Mouse (Mus musculus) c-Kit-positive CD71-positive TER-119-positive erythroid progenitor cells, embryonic 14.5 days (primary cell): ENCODE results near the gene Rasgrf1.

Experiments used
- DNase-seq: peaks from one replicate; pipeline ENCODE4 v3.0.0-alpha.2; 2013; ENCODE audit warnings: low spot score

Gene Rasgrf1

DNA sequence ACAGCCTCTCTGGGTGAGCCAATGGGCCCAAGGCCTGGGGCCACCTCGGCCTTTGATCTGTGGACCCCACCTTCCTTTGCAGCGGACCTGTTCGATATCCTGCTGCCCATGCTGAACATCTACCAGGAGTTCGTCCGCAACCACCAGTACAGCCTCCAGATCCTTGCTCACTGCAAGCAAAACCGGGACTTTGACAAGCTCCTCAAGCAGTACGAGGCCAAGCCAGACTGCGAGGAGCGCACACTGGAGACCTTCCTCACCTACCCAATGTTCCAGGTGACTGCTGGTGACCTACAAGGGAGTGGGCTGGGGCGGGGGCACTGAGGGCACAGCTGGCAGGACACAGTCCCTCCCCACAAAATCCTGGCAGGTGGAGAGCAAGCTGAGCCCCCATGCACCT lies 60.6 kb downstream of the Rasgrf1 start:
- DNase-seq = no peak

DNA sequence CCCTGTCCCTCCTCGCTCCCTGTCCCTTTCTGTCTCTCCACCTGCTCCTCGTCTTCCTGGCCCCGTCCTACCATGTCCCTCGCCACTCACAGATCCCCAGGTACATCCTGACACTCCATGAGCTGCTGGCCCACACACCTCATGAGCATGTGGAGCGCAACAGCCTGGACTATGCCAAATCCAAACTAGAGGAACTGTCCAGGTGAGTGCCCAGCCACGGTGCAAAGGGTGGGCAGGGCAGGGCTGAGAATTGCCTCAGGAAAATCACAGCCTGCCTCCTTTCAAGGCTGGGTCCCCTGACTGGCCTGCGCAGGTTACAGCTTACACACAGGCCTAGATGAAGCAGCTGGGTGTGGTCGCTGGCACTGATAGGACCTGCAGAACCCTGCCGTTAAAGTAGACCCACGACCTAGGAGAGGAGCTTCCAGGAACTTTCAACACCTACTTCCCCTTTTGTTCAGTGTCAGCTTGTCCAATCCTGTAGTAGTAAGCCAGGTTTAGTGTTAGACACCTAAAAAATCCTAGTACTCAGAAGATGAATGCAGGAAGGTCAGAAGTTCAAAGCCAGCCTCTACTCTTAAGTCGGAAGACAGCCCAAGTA lies 61.3 kb downstream of the Rasgrf1 start:
- DNase-seq = no peak

DNA sequence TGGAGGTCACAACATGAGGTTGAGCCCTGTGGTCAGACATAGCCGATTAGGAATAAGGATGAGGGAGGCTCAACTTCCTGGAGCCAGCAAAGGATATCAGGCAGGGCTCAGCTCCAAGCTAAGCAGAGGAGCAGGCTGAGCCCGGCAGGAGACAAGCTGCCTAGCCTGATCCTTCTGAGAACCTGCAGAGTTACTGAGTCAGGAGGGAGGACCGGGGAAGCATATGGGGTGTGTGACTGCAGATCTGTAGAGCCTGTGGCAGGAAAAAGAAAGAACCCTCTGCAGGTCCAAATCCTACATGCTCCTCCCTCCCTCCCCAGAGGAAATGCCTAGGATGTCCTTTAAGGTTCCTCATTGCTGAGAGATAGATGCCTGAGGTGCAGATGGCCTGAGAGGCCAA lies 62.6 kb downstream of the Rasgrf1 start:
- no peak for DNase-seq

DNA sequence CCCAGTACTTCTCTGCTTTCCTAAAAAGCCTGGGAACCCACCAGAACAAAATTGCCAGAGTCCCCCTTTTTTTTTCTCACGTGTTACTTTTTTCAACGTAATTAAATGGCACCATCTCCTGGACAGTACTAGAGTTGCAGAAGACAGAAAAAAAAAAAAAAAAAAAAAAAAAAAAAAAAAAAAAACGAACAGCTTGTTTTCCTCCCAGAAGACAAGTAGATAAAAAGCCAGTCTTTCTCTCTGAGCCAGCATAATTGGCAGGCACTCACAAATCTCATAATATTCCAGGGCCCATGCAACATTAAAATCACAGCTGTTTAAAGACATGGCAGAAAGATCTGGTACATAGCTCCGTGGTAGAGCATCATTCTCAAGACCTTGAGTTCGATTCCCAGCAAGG lies 64.1 kb downstream of the Rasgrf1 start:
- no peak for DNase-seq

DNA sequence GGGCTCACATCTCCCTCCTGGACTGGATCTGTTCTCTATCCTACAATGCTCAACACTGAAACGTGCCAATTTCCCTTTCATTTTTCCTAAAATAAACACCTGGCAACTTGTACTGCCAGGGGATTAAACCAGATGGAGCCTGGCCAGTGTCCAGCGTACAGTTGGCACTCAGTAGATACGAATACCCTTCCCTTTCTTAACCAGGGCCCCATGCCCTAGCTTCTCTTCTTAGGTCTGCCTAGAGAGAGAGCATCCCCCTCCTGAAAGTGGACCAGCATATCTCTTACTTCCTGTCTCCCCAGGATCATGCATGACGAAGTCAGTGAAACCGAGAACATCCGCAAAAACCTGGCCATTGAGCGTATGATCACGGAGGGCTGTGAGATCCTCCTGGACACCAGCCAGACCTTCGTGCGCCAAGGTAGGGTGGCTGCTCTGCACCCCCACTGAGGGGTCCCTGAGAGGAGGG lies 64.8 kb downstream of the Rasgrf1 start:
- no peak for DNase-seq

DNA sequence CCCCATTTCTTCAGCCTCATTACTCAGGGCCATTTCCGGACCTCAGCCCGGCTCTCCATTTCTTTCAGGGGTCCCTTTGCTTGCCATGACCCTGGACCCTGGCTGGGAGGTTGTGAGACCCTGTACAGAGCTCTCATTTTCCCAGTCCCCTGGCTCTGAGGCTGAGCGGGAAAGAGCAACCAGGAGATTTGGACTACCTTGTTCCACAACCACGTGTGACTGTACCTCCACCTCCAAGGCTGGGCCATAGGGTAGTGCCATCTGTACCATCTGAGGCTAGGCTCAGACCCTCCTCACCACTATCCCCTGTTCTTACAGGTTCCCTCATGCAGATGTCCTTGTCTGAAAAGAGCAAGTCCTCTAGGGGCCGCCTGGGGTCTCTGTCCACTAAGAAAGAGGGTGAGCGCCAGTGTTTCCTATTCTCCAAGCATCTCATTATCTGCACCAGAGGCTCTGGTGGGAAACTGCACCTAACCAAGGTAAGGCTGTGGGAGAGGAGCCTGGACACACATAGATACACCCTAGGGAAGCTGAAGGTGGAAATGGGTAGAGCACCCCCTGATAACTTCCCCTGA lies 66.7 kb downstream of the Rasgrf1 start:
- no peak for DNase-seq

DNA sequence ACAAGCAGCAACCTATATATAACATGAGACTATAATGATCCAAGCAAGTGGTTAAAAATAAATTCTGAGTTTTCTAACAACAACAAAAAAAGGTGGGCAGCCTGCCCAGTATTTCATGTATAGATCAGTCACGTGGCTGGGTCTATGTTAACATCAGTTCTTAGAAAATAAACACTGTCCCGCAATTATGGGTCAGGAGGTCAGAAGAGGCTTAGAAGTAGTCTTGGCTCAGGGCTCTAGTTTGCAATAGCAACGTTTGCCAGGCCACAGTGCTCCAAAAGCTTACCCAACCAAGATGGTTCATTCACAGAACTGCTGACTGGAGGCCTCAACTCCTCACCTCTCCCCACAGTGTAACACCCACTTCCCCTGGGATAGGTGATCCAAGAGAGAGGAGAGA lies 69.5 kb downstream of the Rasgrf1 start:
- no peak for DNase-seq

DNA sequence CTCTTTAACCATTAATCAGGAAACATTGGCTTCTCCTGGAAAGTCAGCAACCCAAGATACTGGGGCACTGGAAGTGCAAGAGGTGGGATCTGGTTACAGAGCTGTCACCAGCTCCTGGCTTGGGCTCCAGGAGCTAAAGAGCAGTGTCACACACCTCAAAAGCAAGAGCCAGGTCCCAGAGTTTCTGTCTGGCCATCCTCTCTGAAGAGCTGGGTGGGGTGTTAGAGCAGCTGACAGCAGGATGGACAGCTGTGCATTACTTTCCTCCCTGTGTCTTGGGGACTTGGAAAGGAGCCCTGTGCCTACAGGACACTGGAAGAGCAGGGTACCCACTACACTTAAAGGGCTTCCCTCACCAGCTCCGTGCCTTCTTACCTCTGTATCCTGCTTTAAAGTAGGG lies 72.5 kb downstream of the Rasgrf1 start:
- DNase-seq = no peak

DNA sequence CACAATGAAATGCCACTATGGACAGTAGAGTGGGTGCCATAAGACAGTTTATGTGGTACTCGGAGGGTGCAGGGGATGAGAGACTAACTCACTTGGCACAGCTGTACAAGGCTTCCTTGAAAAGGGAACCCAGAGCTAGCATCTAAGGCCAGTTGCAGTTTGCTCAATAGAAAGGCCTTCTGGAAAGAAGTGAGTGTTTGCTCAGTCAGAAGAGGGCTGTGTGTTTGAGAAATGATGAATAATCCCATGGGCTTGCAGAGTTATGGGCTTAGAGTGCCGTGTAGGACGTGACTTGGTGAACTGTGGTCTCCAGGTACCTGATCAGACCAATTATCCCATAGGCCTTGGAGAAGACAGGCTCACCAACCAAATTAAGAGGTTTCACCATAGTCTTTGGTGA lies 78.3 kb downstream of the Rasgrf1 start:
- DNase-seq = no peak

DNA sequence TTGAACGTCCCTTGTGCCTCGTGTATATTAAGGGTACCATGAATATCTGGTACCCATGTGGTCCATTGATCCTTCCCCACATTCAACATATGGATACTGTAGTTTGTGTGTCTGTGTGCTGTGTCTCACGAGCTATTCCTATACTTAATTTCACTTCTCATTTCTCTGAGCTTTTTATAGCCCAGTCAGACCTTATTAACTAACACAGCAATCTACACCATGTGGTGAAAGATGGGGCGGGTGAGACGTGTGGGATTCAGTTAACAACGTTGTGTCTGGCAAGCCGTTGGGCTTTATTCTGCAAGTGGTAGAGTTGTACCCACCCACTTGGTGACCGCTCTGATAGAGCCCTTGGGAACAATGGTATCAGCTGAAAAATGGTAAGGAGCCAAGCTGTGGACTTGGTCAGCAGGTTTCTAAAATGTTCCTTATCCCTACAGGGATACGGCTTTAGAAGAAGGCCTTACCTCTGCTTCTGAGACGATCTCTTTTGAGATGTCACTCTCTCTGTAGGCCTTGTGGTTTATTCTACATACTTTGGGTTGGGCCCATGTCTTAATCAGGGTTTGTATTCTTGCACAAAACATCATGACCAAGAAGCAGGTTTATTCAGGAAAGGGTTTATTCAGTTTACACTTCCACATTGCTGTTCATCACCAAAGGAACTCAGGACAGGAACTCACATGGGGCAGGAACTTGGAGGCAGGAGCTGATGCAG lies 79.3 kb downstream of the Rasgrf1 start:
- no peak for DNase-seq

DNA sequence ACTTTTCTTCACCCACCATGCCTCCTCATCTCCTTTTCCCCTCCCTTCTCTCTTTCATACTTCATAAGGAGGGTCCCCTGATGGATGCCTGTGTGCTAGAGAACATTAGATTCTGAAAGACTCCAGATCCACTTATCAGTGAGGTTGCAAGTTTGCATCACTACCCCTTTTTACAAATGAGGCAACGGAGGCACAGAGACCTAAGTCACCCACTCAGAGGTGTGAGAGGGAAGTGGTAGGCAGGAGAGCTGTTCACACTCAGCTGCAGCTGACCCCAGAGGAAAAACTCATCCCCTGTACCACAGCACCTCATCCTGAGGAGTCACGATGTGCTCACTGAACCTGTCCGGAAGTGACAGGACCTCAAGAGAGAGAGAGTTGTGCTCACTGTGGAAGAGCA lies 96.7 kb downstream of the Rasgrf1 start:
- no peak for DNase-seq

DNA sequence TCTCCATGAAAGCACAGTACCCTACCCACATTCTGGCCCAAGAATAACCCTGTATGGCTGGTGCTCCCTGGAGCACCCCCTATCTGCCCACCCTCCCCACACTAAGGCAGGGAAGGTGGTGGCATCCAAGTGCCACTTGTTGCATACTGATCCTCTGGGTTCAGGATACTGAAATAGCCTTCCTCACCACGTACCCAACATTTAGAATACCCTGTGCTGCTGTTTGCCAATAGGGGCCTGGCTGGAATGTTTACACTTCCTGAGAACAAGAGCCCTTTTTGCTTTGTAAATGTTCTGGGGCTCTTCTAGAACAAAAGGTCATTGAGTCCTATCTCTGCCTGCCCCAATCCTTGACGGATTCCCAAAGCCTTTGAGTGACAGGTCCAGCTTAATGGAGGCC lies 97.4 kb downstream of the Rasgrf1 start:
- DNase-seq = no peak

DNA sequence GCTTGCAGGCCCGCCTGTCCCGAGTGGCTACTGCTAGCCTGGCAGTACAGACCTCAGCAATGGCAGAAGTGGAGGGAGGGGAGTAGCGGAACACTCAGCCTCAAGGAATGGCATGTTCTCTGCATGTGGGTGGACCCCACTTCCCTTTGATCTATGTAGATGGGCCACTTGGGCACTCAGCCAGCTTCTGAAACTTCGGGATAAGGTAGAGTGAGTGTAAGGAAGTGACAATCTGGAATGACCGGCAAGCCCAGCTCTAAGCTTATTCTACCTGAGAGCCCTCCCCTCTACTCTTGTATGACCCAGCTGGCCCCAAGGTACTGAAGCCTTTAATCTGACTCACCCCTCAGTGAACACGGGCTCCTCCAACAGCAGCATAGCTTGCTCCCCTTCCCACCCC lies 98.4 kb downstream of the Rasgrf1 start:
- no peak for DNase-seq

DNA sequence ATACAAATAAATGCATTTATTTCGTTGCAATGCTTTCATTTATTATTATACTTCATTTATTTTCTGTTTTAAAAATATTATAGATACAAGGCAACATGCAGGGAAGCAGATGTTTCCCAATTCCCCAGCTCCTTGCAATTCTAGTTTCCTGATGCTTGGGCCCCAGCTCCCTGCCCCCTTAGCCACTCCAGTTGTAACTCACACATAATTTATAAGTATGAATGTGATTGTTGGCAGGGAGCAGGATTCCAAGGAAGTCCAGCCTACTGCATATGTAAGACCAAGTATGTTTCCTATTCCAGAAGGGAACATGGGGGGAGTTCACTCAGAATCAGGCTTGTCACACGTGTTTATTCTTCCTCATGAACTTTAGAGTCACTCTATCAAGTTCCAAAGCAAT lies 102.1 kb downstream of the Rasgrf1 start:
- no peak for DNase-seq

DNA sequence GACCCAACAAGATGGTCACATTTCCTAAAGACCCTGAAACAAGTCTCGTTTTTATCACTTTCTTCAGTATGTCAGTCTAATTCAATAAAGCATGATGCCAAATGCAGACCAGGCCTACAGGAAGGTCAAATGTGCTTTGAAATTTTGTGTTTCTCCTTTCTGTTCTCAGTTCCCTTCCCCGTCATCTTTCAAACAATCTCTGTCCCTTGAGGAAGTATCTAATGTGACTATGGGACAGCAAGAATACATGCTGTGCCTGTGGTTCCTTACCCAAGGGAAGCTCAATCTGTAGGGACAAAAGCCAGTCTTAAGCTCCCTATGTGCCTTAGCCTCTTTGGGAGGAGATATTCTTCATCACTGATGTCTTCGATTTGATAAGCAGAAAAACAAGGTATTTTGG lies 104.9 kb downstream of the Rasgrf1 start:
- DNase-seq = no peak

DNA sequence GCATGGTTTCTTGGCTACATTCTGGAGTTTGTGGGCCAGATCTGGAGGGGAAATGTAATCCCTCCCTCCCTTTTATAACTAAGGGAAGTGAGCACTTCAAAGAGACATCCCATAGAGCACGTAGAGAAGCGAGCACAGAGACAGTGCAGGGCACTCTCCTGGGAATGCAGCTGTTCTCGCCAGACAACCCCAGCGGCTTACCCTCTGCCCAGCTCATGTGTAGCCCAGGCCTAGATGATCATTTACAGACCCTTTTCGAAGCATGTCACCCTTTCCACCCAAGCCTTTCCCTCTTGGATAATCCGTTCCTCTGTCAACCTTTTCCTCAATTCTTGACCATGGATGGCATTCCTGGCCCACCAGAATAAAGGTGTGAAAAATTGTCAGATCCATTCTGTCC lies 106.5 kb downstream of the Rasgrf1 start:
- DNase-seq = no peak

DNA sequence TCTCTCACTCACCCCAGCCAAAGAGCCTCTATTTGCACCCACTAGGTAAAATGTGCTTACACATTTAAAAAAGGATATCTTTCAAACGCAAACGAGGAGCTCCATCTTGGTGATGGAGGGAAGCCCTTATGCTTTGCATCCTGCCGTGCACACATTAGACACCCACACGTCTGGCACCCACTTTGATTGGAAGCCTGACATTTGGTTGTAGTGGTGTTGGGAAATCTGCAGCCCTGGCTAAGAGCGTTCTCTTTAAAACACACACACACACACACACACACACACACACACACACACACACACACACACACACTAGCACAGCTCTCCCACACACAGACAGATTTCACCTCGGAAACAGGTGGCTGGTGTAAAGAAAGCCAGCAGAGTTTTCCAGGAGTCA lies 111.2 kb downstream of the Rasgrf1 start:
- DNase-seq = no peak

DNA sequence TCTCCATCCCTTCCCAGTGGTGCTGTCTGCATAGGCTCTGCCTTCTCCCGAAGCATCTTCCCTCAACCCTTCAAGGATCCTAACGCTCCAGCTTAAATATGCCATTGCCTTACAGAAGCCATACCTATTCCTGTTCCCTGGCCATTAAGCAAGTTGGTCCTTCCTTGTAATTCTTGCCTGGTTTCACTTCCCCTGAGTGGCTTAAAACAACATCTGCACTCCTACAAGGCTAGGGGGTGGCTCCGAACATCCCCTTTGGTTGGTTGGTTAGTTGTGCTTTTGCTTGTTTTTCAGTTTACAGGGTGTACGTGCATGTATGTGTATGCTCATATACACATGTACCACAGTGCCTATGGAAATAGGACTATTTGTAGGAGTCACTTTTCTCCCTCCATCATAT lies 111.7 kb downstream of the Rasgrf1 start:
- DNase-seq = no peak

DNA sequence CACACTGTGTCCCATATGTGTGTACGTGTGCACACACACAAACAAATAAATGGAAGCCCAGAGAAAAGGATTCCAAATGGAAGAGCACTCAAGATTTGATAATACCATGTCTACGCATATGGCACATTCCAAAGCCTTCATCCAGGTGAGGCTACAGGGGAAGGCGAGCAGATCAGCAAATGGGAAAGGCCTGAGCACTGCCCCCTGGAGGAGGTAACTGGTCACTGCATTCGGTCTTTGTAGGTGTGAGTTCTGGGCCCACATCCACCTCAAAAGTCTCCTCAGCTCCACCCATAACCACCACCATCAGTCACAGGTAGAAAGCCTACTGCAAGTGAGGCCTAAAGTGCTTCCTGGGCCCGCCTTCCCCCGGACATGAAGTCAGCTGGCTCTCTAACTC lies 118.0 kb downstream of the Rasgrf1 start:
- no peak for DNase-seq

DNA sequence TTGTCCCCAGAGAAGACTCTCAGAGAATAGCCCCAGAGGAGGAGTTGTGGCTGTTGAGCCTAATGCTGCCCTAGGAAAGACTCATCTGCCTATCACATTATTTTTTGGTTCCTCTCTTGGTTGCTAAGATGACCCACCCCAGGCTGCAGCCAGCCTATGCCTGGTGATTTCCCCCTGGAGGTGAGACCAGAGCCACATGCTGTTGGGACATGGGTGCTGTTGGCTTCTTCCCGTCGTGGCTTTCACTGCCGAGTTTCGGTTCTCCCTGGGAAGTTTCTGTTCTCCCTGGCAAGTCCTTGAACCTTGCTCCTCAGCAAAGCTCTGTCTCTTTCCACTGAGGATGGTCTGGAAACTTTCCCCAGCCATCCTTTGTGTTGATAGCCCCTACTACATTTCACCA lies 124.2 kb downstream of the Rasgrf1 start:
- DNase-seq = no peak

DNA sequence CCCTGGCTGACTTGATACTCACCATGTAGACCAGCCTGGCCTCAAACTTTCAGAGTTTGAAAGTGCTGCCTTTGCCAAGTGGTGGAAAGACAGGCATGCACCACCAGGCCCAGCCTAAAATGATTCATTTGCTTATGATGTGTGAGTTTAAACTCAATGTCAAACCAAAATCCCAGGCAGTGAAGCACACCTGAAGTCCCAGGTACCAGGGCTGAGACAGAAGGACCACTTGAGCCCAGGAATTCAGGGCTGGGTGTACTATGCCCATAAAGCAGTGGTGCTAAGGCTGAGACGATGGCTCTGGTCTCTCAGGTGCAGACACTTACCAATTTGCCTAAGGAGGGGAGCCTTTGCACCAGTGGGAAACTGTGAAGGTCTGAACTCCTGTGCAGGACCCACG lies 125.5 kb downstream of the Rasgrf1 start:
- no peak for DNase-seq

DNA sequence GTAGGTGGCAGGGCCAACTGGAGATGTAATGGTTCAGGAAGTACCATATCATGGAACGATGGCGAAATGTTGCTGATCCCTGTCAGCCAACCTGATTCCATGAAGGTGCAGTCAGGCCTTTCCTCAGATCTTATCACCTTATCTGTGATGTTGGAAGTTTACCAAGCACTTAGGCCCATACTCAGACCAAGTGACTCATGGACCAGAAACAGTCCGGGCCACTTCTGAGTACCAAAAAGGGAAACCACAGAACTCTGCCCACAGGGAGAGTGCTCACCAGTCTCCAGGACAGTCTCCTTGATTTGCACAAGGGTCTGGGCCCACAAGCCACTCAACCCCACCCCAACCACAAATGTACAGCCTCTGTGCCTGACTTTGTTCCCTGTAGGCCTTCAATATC lies 126.1 kb downstream of the Rasgrf1 start:
- DNase-seq = no peak

DNA sequence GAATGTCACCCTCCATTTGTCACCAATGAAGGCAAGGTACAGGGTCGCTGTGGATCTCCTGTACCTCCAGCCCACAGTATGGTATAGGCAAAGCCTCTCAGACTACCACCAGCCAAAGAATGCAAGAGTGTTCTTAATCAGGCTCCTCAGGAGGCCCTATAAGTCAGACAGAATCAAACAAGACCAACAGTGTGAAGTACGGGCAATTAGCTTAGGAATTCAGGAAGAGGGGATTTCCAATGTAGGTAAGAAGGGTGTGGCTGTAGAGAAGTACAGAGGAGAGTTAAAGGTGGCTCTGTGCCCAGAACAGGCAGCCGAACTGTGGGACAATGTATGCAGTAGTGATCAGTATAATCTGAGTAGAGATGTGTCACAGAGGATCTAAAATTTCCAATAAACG lies 126.6 kb downstream of the Rasgrf1 start:
- no peak for DNase-seq

DNA sequence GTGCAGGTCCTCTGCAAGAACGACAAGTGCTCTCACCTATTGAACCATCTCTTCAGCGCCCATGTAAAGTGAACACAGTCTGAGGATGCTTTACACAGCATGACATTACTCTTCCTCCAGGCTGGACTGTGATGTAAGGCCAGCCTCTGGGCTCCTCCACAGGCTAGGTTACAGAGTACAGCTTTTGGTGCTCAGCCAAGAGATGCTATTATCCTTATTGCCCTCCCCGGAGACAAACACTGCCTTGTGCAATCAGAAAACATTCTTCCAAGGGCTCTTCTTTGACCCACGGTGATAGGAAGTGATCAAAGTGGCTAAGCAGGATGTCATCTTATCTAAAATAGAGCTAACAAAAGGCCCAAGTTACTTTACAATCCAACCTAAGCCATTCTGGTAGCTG lies 128.8 kb downstream of the Rasgrf1 start:
- DNase-seq = no peak
